Mouse (Mus musculus) ES-E14 (cell line): ENCODE data around the gene Rnf39. TPM values are rescaled to one million over a fixed set of nuclear protein-coding genes. Genes with fewer than 3 reads are reported as not detected.

Experiments used
- DNase-seq: peaks from one replicate; pipeline ENCODE4 v3.0.0-alpha.2; 2013; ENCODE audit warnings: low read depth, low spot score
- H3K27ac ChIP-seq: 2 replicates; pipeline ENCODE4 v1.5.1; 2012; ENCODE audit warnings: low read depth, mild to moderate bottlenecking, low read length, moderate library complexity, mixed read lengths; ENCODE audit not compliant: poor library complexity, insufficient read depth, severe bottlenecking
- H3K36me3 ChIP-seq: 2 replicates; pipeline ENCODE4 v1.6.1; 2012; ENCODE audit warnings: mild to moderate bottlenecking, low read length, moderate library complexity, mixed read lengths; ENCODE audit not compliant: control insufficient read depth, poor library complexity, insufficient read depth, severe bottlenecking
- H3K4me1 ChIP-seq, 2 experiments: fragments of 150-350 bp in 1 of 2; sonication (generic) in 1 of 2; 2 replicates each; pipeline ENCODE4 v1.6.1; 2012; ENCODE audit warnings: low read length in 2 of 2, mild to moderate bottlenecking in 1 of 2, mixed read lengths in 1 of 2; ENCODE audit not compliant: control insufficient read depth in 2 of 2, insufficient read depth in 2 of 2, poor library complexity in 1 of 2
- H3K4me3 ChIP-seq, 2 experiments: fragments of 150-350 bp in 1 of 2; sonication (generic) in 1 of 2; 2 replicates each; pipeline ENCODE4 v1.5.1; 2012; ENCODE audit warnings: low read length in 2 of 2, low read depth in 1 of 2, mild to moderate bottlenecking in 1 of 2, mixed read lengths in 1 of 2; ENCODE audit not compliant: insufficient read depth in 1 of 2, poor library complexity in 1 of 2, severe bottlenecking in 1 of 2
- H3K9ac ChIP-seq: 2 replicates; pipeline ENCODE4 v1.6.1; 2012; ENCODE audit warnings: low read depth, mild to moderate bottlenecking, low read length, mixed read lengths; ENCODE audit not compliant: poor library complexity, insufficient read depth, severe bottlenecking
- H3K9me3 ChIP-seq: fragments of 150-350 bp; sonication (generic); 2 replicates; pipeline ENCODE4 v1.6.1; 2012; ENCODE audit warnings: low read depth, mild to moderate bottlenecking, low read length; ENCODE audit not compliant: control insufficient read depth, insufficient read depth
- CHD2 ChIP-seq: IDR thresholded peaks from 2 replicates; pipeline ENCODE4 v1.6.1; 2014; ENCODE audit warnings: mild to moderate bottlenecking, low read depth, low read length, inconsistent platforms
- HCFC1 ChIP-seq: IDR thresholded peaks from 2 replicates; pipeline ENCODE4 v1.6.1; 2012; ENCODE audit warnings: low read length, inconsistent platforms, borderline replicate concordance; ENCODE audit not compliant: insufficient read depth
- MAFK ChIP-seq: IDR thresholded peaks from 2 replicates; pipeline ENCODE4 v1.6.1; 2014; ENCODE audit warnings: mild to moderate bottlenecking, low read depth, low read length, inconsistent platforms; ENCODE audit not compliant: insufficient read depth
- ZC3H11A ChIP-seq: IDR thresholded peaks from 2 replicates; pipeline ENCODE4 v1.6.1; 2012; ENCODE audit warnings: low read depth, mild to moderate bottlenecking, inconsistent platforms, low read length, borderline replicate concordance
- ZNF384 ChIP-seq: IDR thresholded peaks from 2 replicates; pipeline ENCODE4 v1.6.1; 2012; ENCODE audit warnings: low read depth, low read length, inconsistent platforms
- in situ Hi-C, 2 experiments: fragments of 600-800 bp; cut with MboI; formaldehyde crosslinking; loops; one replicate each; pipeline ENCODE4 v1.15.1; 2025; ENCODE audit warnings: low sequenced_read_pairs in 2 of 2, inconsistent platforms in 1 of 2; ENCODE audit not compliant: unreplicated experiment in 2 of 2
- total RNA-seq: library from RNA; depleted of rRNA; stranded (reverse); fragments of 300-350 nt; gene quantifications from 2 replicates; pipeline ENCODE4 v1.2.3, GENCODE M21; 2012

Gene Rnf39
- total RNA-seq, 1 experiment, result 1.9 TPM

- no peaks in the 10 kb centered on the region for H3K9me3 ChIP-seq
- H3K36me3 ChIP-seq, result peaks cover 6% of the 10 kb centered on the region
- H3K9ac ChIP-seq, result peak overlapping the region; percentile 81
- no peak for DNase-seq
- H3K27ac ChIP-seq, result peak overlapping the region; percentile 32
- in situ Hi-C loops, result no loop called here
- peaks cover 5 to 22% of the 10 kb centered on the region in 2 experiments for H3K4me1 ChIP-seq
- peak overlapping the region; percentile 73 to 75 for H3K4me3 ChIP-seq
- no peak for TF ChIP-seq CHD2
- TF ChIP-seq ZNF384, result no peak
- TF ChIP-seq HCFC1, result no peak
- TF ChIP-seq ZC3H11A, result no peak
- TF ChIP-seq MAFK, result no peak
These were observed 4.5 kb downstream of the Rnf39 start for GRCm38 (mm10) chr17:36947051-36947819.

- peaks cover 5 to 14% of the 10 kb centered on the region in 2 experiments; a peak in 3 of 4 replicates for H3K4me1 ChIP-seq
- DNase-seq, result no peak
- no peaks in the 10 kb centered on the region for H3K9me3 ChIP-seq
- peaks cover 6% of the 10 kb centered on the region for H3K36me3 ChIP-seq
- TF ChIP-seq ZC3H11A, result no peak
- no peak for TF ChIP-seq ZNF384
- no peak for TF ChIP-seq HCFC1
- TF ChIP-seq MAFK, result no peak
- TF ChIP-seq CHD2, result no peak
- H3K9ac ChIP-seq, result no peak overlapping the region
- in situ Hi-C loops, result no loop called here
- H3K27ac ChIP-seq, result no peak overlapping the region
- H3K4me3 ChIP-seq, result no peak overlapping the region
These were observed 5.6 kb downstream of the Rnf39 start for GRCm38 (mm10) chr17:36948286-36948685.

- no peaks in the 10 kb centered on the region for H3K9me3 ChIP-seq
- TF ChIP-seq ZC3H11A (no peak), MAFK (no peak), HCFC1 (no peak), ZNF384 (no peak)
- no peak overlapping the region for H3K9ac ChIP-seq
- H3K4me1 ChIP-seq, result peaks cover 5 to 8% of the 10 kb centered on the region in 2 experiments; a peak in 3 of 4 replicates
- H3K4me3 ChIP-seq, result no peak overlapping the region
- no peak overlapping the region for H3K27ac ChIP-seq
- H3K36me3 ChIP-seq, result peaks cover 6% of the 10 kb centered on the region
- DNase-seq, result no peak
- in situ Hi-C loops, result no loop called here
These were observed 6.5 kb downstream of the Rnf39 start for GRCm38 (mm10) chr17:36949265-36949664.

- Histone ChIP-seq H3K27ac (peak within 1 kb of the TSS; percentile 64), H3K36me3 (peaks cover 6% of the 10 kb centered on the region), H3K9ac (peak within 1 kb of the TSS; percentile 83), H3K4me3 (peak within 1 kb of the TSS; percentile 93 to 97), H3K4me1 (peaks cover 0 to 5% of the 10 kb centered on the region in 2 experiments; a peak in 3 of 4 replicates), H3K9me3 (no peaks in the 10 kb centered on the region)
- no peak for TF ChIP-seq ZC3H11A
- peak; percentile 88 for TF ChIP-seq HCFC1
- peak; percentile 61; the same call in 1 of the 2 replicates for TF ChIP-seq MAFK
- TF ChIP-seq ZNF384, result 0 out of 2 replicates have a peak, but pooled peaks have one; percentile 16
- peak; percentile 62; the same call in 1 of the 2 replicates for TF ChIP-seq CHD2
- DNase-seq, result peak; percentile 99
- in situ Hi-C loops, result no loop called here
These were observed 8.5 kb downstream of the Rnf39 start, which contains the start of gene Ppp1r11 for GRCm38 (mm10) chr17:36950981-36951947. Ppp1r11 (minus strand) TSS chr17:36951741.
